Mouse (Mus musculus): Measurements from ENCODE around the gene Tmem91. TPM values are rescaled to one million over a fixed set of nuclear protein-coding genes. Genes with fewer than 3 reads are reported as not detected.

Tmem91 gene
- polyA plus RNA-seq, 1 experiment from 2014 or later: 2.2 TPM

GRCm38 (mm10) chr7:25632679-25633078 is 42.3 kb downstream of the Tmem91 start:
- no peak overlapping the region for H3K4me3 ChIP-seq (ENCODE audit: control insufficient read depth in 1 of 2, insufficient read depth in 1 of 2, low read depth in 1 of 2, low read length in 2 of 2)
- ATAC-seq (ENCODE audit: insufficient number of reproducible peaks, insufficient read depth, low FRiP score, low read depth): no peak
- peaks cover 7 to 9% of the 10 kb centered on the region in 2 experiments; a peak in 3 of 4 replicates for H3K4me1 ChIP-seq (ENCODE audit: control insufficient read depth in 2 of 2, insufficient read depth in 2 of 2, low read length in 2 of 2)
- no peaks in the 10 kb centered on the region for H3K9me3 ChIP-seq (ENCODE audit: control insufficient read depth, low read length)
- no peak overlapping the region for H3K4me2 ChIP-seq (ENCODE audit: low read length)
- no peaks in the 10 kb centered on the region for H3K27me3 ChIP-seq (ENCODE audit: control insufficient read depth, insufficient read depth, low read length)
- no peak overlapping the region for H3K27ac ChIP-seq (replicated peaks in 1 of 2; ENCODE audit: control insufficient read depth in 1 of 2, insufficient read depth in 1 of 2, low read depth in 2 of 2, low read length in 2 of 2)
- WGBS: 84% methylated on average over 5 of the region's 5 CpGs
- peaks cover 46% of the 10 kb centered on the region for H3K36me3 ChIP-seq (ENCODE audit: control insufficient read depth, insufficient read depth, low read length)
- H3K9ac ChIP-seq (ENCODE audit: low read length): no peak overlapping the region

GRCm38 (mm10) chr7:25628323-25628620 is 46.7 kb downstream of the Tmem91 start:
- no peaks in the 10 kb centered on the region for H3K27me3 ChIP-seq (ENCODE audit: control insufficient read depth, insufficient read depth, low read length)
- H3K9me3 ChIP-seq (ENCODE audit: control insufficient read depth, low read length): no peaks in the 10 kb centered on the region
- H3K36me3 ChIP-seq (ENCODE audit: control insufficient read depth, insufficient read depth, low read length): peaks cover 59% of the 10 kb centered on the region
- H3K4me1 ChIP-seq (ENCODE audit: control insufficient read depth in 2 of 2, insufficient read depth in 2 of 2, low read length in 2 of 2): peaks cover 11 to 37% of the 10 kb centered on the region in 2 experiments; a peak in 3 of 4 replicates
- H3K27ac ChIP-seq (replicated peaks in 1 of 2; ENCODE audit: control insufficient read depth in 1 of 2, insufficient read depth in 1 of 2, low read depth in 2 of 2, low read length in 2 of 2): no peak overlapping the region
- H3K4me2 ChIP-seq (ENCODE audit: low read length): peak overlapping the region; percentile 67
- peak overlapping the region; percentile 68 for H3K9ac ChIP-seq (ENCODE audit: low read length)
- no peak for ATAC-seq (ENCODE audit: insufficient number of reproducible peaks, insufficient read depth, low FRiP score, low read depth)
- 31% methylated on average over 8 of the region's 8 CpGs for WGBS
- H3K4me3 ChIP-seq (ENCODE audit: control insufficient read depth in 1 of 2, insufficient read depth in 1 of 2, low read depth in 1 of 2, low read length in 2 of 2): peak overlapping the region; percentile 43 to 45; a peak in 2 of 4 replicates

- H3K4me3 ChIP-seq (ENCODE audit: control insufficient read depth in 1 of 2, insufficient read depth in 1 of 2, low read depth in 1 of 2, low read length in 2 of 2): peak overlapping the region; percentile 43 to 45
- H3K9me3 ChIP-seq (ENCODE audit: control insufficient read depth, low read length): no peaks in the 10 kb centered on the region
- H3K27me3 ChIP-seq (ENCODE audit: control insufficient read depth, insufficient read depth, low read length): no peaks in the 10 kb centered on the region
- H3K4me2 ChIP-seq (ENCODE audit: low read length): peak overlapping the region; percentile 67
- peaks cover 11 to 37% of the 10 kb centered on the region in 2 experiments; a peak in 3 of 4 replicates for H3K4me1 ChIP-seq (ENCODE audit: control insufficient read depth in 2 of 2, insufficient read depth in 2 of 2, low read length in 2 of 2)
- 0 out of 2 replicates have a peak, but pooled peaks have one; percentile 55 for ATAC-seq (ENCODE audit: insufficient number of reproducible peaks, insufficient read depth, low FRiP score, low read depth)
- peak overlapping the region; percentile 68 for H3K9ac ChIP-seq (ENCODE audit: low read length)
- H3K27ac ChIP-seq (replicated peaks in 1 of 2; ENCODE audit: control insufficient read depth in 1 of 2, insufficient read depth in 1 of 2, low read depth in 2 of 2, low read length in 2 of 2): peak overlapping the region; percentile 48 to 79; a peak in 3 of 4 replicates
- WGBS: 14% methylated on average over 35 of the region's 38 CpGs
- H3K36me3 ChIP-seq (ENCODE audit: control insufficient read depth, insufficient read depth, low read length): peaks cover 60% of the 10 kb centered on the region
These were observed 47.3 kb downstream of the Tmem91 start for GRCm38 (mm10) chr7:25627431-25628322.

- Histone ChIP-seq H3K36me3 (ENCODE audit: control insufficient read depth, insufficient read depth, low read length) (peaks cover 62% of the 10 kb centered on the region), H3K9me3 (ENCODE audit: control insufficient read depth, low read length) (no peaks in the 10 kb centered on the region), H3K9ac (ENCODE audit: low read length) (peak within 1 kb of the TSS; percentile 68), H3K4me1 (ENCODE audit: control insufficient read depth in 2 of 2, insufficient read depth in 2 of 2, low read length in 2 of 2) (peaks cover 11 to 37% of the 10 kb centered on the region in 2 experiments; a peak in 3 of 4 replicates), H3K4me3 (ENCODE audit: control insufficient read depth in 1 of 2, insufficient read depth in 1 of 2, low read depth in 1 of 2, low read length in 2 of 2) (peak within 1 kb of the TSS; percentile 43 to 45), H3K27ac (replicated peaks in 1 of 2; ENCODE audit: control insufficient read depth in 1 of 2, insufficient read depth in 1 of 2, low read depth in 2 of 2, low read length in 2 of 2) (peak within 1 kb of the TSS; percentile 48 to 79; a peak in 3 of 4 replicates), H3K4me2 (ENCODE audit: low read length) (peak within 1 kb of the TSS; percentile 67), H3K27me3 (ENCODE audit: control insufficient read depth, insufficient read depth, low read length) (no peaks in the 10 kb centered on the region)
- ATAC-seq (ENCODE audit: insufficient number of reproducible peaks, insufficient read depth, low FRiP score, low read depth): peak; percentile 35
- 11% methylated on average over 29 of the region's 29 CpGs for WGBS
These were observed 48.2 kb downstream of the Tmem91 start, which contains the start of gene B3gnt8 for GRCm38 (mm10) chr7:25626509-25627430. TSS of gene B3gnt8 (plus strand) at chr7:25626654.

- peaks cover 11 to 37% of the 10 kb centered on the region in 2 experiments; a peak in 3 of 4 replicates for H3K4me1 ChIP-seq (ENCODE audit: control insufficient read depth in 2 of 2, insufficient read depth in 2 of 2, low read length in 2 of 2)
- H3K27ac ChIP-seq (replicated peaks in 1 of 2; ENCODE audit: control insufficient read depth in 1 of 2, insufficient read depth in 1 of 2, low read depth in 2 of 2, low read length in 2 of 2): peak overlapping the region in 1 of 2 experiments; percentile 79; a peak in 3 of 4 replicates
These were observed 49.2 kb downstream of the Tmem91 start for GRCm38 (mm10) chr7:25625594-25626250.

GRCm38 (mm10) chr7:25624851-25625250 is 50.1 kb downstream of the Tmem91 start:
- WGBS: 31% methylated on average over 5 of the region's 5 CpGs
- Histone ChIP-seq H3K4me1 (ENCODE audit: control insufficient read depth in 2 of 2, insufficient read depth in 2 of 2, low read length in 2 of 2) (peaks cover 14 to 40% of the 10 kb centered on the region in 2 experiments), H3K4me3 (ENCODE audit: control insufficient read depth in 1 of 2, insufficient read depth in 1 of 2, low read depth in 1 of 2, low read length in 2 of 2) (no peak overlapping the region), H3K27ac (replicated peaks in 1 of 2; ENCODE audit: control insufficient read depth in 1 of 2, insufficient read depth in 1 of 2, low read depth in 2 of 2, low read length in 2 of 2) (peak overlapping the region in 1 of 2 experiments; percentile 65; a peak in 2 of 4 replicates), H3K36me3 (ENCODE audit: control insufficient read depth, insufficient read depth, low read length) (peaks cover 56% of the 10 kb centered on the region), H3K9ac (ENCODE audit: low read length) (no peak overlapping the region), H3K27me3 (ENCODE audit: control insufficient read depth, insufficient read depth, low read length) (no peaks in the 10 kb centered on the region), H3K9me3 (ENCODE audit: control insufficient read depth, low read length) (no peaks in the 10 kb centered on the region), H3K4me2 (ENCODE audit: low read length) (no peak overlapping the region)
- ATAC-seq (ENCODE audit: insufficient number of reproducible peaks, insufficient read depth, low FRiP score, low read depth): no peak

More at GRCm38 (mm10) chr7:25625594-25626250, 49.2 kb downstream of the Tmem91 start:
- Histone ChIP-seq H3K27me3 (ENCODE audit: control insufficient read depth, insufficient read depth, low read length) (no peaks in the 10 kb centered on the region), H3K9me3 (ENCODE audit: control insufficient read depth, low read length) (no peaks in the 10 kb centered on the region), H3K36me3 (ENCODE audit: control insufficient read depth, insufficient read depth, low read length) (peaks cover 63% of the 10 kb centered on the region), H3K4me3 (ENCODE audit: control insufficient read depth in 1 of 2, insufficient read depth in 1 of 2, low read depth in 1 of 2, low read length in 2 of 2) (no peak overlapping the region), H3K4me2 (ENCODE audit: low read length) (no peak overlapping the region), H3K9ac (ENCODE audit: low read length) (no peak overlapping the region)
- WGBS: 77% methylated on average over 10 of the region's 10 CpGs
- no peak for ATAC-seq (ENCODE audit: insufficient number of reproducible peaks, insufficient read depth, low FRiP score, low read depth)
